Mouse (Mus musculus) liver, embryonic 14.5 days (tissue): ENCODE data around the gene AI854703.

Experiments
- CTCF ChIP-seq: IDR thresholded peaks from 2 replicates; pipeline ENCODE4 v1.5.1; 2016; ENCODE audit warnings: antibody characterized with exemption, low read depth, control low read depth
- EP300 ChIP-seq: IDR thresholded peaks from 2 replicates; pipeline ENCODE4 v1.6.1; 2016; ENCODE audit warnings: antibody characterized with exemption, low read depth

- peak; percentile 15; the same call in 1 of the 2 replicates for TF ChIP-seq CTCF
- no peak for TF ChIP-seq EP300
Observed at GRCm38 (mm10) chr6:48626984-48627383, 420 bp downstream of the AI854703 start.
